Mouse (Mus musculus) megakaryocyte, adult 5-6 weeks (primary cell): Measurements from ENCODE around the gene Tom1l2. TPM values are rescaled to one million over a fixed set of nuclear protein-coding genes. Genes with fewer than 3 reads are reported as not detected.

Source experiments
- ATAC-seq: 2 replicates; pipeline ENCODE4 v1.8.0; 2016; ENCODE audit warnings: mild to moderate bottlenecking, inconsistent platforms; ENCODE audit not compliant: poor library complexity, severe bottlenecking
- total RNA-seq, 2 experiments: library from RNA; stranded (forward) in 1 of 2; stranded (reverse) in 1 of 2; fragments of 153-499, 151-499 nt in 1 of 2; fragments of 221-1000, 200-1000 nt in 1 of 2; gene quantifications; 2 replicates each; pipeline versions ENCODE4 v1.2.3 to v1.2.4; 2015 to 2017

Tom1l2 gene
- total RNA-seq, 2 experiments from 2014 or later = 4.3 to 6.0 TPM

DNA sequence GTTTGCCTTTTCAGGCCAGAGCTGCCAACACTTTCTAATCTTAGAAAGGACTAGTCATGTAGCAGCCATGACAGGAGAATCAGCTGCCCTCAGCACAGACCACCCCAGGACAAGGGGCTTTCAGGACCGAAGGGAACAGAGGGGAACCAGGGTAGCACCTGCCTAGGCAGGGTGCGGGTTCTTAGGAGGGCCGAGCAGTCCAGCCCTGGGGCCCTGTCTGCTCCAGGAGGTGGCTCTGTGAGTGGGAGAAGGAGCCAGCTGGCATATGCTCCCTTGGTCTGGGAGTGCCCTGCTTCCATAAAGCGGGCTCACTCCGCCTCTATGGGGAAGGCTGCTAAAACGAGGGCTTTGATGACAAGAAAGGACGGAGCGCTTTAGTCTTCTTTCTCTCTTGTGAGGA, 119.5 kb downstream of the Tom1l2 start:
- no peak for ATAC-seq

DNA sequence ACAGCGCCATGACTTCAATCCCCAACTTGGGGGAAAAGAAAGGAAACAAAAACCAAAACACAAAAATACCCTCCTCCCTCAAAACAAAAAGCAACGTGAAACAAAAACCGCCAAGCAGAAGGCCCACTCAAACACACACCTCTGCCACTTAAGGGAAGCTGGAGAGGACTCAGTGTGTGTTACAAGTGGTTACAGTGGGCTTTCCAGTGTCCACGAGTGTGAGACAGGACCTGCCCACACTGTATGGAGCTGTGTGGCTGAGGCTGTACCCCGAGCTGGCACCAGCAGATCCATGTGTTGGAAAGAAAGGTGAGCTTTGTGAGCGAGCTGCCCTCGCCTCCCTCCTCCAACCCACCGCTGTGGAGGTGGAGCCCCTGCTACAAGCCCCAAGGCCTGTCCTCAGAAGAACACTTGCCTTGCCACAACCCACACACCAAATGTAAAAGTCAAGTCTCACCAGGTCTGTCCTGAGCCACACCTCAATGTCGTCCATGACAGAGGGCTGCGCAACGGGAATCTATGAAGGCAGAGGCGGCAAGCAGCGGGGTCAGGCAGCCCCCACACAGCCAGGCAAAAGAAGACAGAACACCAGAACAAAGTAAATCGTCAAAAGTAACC, 120.2 kb downstream of the Tom1l2 start:
- no peak for ATAC-seq

DNA sequence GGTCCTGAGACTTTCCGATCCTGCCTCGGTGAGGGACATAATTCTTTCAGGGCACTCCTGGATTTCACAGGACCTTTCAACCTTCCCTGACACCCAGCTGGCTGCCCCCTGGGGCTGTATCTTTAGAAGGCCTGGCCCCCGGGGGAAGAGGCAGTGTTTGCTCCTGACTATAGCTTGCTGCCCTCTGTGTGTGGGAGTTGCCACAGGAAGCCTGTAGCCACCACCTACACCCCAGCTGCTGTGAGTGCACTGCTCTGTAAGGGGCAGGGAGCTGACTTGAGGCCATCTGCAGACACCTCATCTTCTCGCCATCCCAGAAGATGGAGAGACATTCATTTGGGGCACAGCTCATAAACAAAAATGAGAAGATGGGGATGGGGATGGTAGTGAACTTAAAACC, 120.8 kb downstream of the Tom1l2 start:
- ATAC-seq = no peak

DNA sequence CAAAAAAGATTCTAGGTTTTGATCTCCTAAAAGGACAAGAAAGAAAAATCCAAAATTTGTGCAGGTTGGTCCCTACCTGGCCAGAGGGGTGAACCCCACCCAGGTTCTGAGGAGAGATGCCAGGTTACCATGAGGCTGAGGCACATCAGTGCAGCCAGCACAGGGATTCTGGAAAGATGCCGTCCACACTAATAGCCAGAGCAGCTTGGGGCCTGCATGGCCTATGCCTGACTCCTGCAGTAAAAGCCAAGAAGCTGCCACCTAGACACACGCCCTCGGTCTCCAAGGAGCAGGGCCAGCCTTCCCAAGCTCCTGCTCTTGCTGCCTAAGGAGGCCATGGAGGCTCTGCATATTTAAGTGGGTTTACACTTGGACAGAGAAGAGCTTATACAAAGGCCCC, 121.4 kb downstream of the Tom1l2 start:
- no peak for ATAC-seq

DNA sequence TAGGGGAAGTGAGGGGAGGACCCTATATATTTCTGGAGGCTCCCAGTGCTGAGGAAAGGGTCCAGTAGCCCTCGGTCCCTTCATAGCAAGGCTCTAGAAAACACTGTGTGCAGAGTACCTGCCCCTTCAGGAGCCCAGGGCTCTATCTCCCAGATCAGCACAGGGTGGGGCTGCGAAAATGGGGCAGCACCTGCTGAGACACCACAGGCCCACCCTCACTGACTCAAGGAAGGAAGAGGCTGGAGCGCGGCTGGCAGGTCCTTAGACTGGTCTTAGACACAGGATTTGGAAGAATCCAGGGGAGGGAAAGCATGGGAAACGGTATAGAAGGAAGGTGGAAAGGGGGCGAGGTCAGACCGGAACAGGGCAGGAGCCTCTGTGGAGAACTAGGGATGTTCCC, 122.2 kb downstream of the Tom1l2 start:
- ATAC-seq = no peak

DNA sequence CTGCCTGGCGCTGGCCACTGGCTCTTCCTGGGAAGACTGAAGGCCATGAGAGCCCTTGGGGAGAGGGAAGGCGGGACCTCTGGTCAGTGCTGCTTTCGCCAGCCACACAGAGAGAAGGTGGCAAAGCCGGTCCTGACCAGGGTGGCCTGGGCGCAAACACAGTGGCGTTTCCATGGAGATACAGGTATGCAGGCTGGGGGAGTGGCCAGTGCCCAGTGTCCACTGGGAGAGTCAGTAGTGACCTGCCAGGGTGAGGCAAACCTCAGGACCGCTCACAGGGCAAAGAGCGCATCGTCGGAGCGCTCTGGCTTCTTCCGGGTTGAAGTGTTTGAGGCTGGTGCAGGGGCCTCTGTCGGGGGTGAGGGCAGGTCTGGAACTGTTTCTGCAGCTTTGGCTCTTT, 122.9 kb downstream of the Tom1l2 start:
- no peak for ATAC-seq

DNA sequence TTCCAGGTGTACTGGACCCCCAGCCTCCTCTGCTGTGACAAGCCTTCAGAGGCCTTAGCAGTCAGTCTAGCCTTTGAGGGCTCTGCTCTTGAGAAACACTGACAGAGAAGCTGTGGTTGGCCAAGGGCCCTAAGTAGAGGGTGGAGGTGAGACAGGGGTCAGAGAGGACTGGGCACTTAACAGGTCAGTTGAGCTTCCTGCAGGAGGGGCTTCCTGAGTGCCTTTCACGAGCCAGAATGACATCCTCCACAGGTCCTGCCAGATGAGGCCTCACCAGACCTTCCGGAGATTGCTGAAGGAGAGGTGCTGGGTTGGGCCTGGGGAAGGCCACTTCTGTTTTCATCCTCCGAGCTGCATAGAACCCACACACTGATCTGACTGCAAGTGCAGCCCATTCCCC, 124.2 kb downstream of the Tom1l2 start:
- no peak for ATAC-seq

DNA sequence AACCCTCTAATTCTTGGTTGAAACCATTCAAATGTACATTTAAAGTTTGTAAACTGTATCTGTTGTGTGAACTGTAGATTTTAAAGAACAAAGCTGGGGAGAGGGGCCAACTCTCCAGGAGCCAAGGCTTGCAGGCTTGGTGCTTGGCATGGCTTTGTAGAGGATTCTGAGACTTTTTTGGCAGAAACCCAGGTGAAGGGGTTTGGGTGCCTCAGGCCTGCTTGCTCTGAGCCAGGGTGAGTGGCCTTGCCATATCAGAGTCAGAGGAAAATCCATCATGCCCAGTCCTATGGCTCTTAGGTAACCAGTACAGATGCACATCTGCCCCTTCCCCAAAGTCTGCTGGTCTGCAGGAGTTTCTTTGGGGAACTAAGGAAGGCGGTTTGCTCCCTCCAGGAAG, 126.8 kb downstream of the Tom1l2 start:
- ATAC-seq = no peak

DNA sequence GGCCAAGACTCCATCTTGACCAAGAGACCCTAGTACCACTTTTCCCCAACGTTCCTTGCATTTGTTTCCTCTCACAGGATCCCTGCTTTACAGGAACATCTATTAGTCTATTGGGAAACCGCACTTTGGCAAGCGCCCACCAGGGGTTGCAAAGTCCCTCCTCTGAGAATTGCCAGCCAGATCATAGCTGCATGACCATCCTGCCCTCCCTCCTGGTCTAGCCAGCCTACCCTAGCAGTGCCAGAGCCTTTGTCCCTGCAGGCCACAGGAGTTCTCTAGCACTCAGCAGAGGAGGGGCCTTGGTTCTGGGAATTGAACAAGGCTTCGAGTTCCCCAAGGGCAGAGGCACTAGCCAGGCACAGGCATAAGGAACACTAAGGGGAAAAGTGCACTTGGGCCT, 128.0 kb downstream of the Tom1l2 start:
- ATAC-seq = no peak

DNA sequence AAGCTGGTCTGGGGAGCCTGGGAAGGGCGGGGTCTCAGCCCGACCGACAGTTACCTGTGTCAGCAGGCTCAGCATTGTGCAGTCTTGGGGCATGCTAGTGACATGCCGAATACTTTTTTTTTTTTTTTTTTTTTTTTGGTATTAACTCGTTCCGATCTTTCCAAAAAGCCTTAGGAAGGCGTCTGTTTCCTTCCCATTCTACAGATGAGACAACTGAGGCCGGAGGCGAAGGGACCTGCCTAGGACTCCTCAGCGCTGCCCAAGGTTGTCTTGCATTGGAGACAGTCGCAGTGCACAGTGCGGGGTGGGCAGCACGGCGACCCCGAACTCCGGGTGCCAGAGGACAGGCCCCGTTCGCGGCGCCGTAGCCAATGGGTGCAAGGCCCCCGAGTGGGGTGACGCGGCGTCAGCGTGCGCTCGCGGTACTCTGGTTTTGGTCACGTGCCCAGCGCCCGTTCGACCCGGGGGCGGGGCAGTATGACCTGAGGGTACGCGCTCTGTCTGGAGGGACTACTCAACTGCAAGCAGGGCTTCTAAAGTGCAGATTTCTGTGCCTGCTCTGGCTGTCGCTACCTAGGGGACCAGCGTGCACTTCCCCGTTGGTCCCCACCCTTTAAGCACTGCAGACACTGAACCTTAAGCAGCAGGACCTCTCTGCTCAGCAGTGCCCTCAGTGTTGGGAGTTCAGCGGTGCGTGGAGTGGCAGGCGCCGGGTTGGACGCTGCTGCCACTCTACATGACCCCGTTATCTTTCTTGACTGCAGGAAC, 130.1 kb downstream of the Tom1l2 start, which contains the start of gene Srebf1:
TSS of gene Srebf1 (minus strand) at position 113 of the 768 bp plus-strand sequence.
- peak; percentile 78 for ATAC-seq

DNA sequence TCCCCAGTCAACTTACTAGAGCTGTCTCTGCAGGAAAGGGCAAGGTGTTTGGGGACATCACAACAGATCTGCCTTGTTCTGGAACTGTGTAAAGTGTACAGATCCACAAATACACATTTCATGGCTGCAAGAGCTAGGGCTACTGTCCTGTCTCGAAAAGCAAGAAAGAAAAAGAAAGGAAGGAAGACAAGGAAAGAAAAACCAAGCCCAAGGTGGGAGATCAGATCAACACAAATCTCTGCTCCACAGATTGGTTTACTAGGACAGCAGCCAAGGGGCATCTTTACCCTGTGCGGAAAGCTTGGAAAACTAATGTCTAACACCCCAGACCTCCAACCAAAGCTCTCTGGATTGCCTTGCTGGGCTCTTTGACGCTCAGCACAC, 130.6 kb downstream of the Tom1l2 start:
- ATAC-seq = no peak

DNA sequence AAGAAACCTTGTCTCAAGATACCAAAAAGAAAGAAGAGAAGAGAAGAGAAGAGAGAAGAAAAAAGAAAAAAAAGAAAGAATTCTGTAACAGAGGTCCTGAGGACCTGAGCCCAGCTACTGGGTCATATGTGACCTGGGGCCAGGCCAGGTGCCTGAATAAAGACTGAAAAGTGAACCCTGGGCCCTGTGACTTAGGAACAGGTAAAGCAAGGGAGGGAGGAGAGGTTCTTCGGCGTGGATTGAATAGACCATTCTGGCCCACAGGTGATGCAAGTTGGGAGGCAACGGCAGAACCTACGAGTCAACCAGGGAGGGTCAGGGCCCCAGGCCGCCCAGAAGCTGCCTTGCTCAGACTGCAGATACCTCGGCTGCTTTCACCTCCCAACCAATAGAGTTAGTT, 131.3 kb downstream of the Tom1l2 start:
- no peak for ATAC-seq

DNA sequence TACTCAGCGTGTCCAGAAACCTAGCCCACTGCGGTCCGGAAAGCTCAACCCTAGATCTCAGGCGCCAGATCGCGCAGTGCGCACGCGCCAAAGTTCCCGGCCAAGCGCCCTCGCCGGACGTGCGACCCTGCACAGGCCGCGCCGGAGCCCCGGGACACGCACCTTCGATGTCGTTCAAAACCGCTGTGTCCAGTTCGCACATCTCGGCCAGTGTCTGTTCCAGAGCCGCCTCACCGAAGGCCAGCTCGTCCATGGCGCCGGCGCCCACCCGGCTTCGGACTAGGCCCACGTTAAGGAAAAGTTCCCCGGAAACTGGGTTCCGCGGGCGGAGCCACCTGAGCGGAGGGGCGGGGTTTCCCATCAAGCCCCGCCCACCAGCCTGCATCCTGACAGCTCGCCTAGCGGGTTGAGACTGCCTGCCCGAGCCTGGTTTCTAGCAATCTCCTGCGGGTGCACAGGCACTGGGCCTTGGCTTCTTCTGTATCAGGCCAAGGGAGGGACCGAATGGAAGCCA, 132.4 kb downstream of the Tom1l2 start:
- peak; percentile 79 for ATAC-seq

DNA sequence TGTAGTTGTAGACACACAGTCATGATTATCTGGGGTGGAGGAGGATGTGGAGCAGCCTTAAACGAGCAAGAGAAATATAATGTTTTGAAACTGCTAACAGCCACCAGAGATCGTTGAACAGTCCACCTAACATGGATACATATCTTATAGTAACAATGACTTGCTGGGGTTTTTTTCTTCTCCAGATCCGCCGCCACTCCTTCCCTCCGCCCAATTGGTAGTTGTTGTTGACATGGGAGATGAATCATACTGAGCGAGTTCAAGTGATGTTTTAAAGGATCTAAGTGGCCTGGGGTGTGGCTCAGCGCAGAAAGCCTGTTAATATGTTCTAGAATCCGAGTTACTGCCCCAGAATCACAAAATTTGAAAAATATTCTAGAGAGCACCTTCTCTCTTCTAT, 133.1 kb downstream of the Tom1l2 start:
- no peak for ATAC-seq

DNA sequence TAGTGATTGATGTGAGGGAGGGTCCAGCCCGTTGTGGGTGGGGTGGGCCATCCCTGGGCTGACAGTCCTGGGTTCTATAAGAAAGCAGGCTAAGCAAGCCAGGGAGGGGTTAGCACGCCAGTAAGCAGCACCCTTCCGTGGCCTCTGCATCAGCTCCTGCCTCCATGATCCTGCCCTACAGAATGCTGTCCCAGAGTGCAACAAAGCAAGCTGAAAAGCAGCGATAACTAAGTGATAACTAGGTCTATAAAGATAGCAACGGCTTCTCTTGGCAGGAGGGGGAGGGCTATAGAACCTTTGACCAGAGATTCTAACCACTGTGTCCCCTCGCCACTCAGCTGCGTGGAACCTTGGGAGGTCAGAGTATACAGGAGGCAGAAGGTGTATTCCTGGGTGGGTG, 135.2 kb downstream of the Tom1l2 start:
- no peak for ATAC-seq

DNA sequence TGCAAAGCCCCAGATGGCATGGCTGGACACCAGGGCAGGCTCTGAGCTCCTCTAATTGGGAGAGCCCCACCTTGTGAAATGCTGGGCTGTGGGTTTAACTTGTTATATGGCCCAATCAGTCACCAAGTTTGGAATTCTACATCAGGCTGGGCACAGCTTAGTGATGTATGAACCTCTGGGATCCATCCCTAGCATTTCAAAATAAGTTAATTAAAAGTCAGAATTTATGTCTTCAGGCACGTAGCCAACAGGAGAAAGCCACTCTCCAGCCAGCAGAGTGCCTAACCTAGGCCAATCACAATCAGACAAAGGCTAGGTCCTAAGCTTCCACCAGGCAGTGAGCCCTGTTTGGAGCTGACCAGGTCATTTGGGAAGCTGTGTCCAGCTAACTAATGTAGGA, 136.0 kb downstream of the Tom1l2 start:
- ATAC-seq = no peak

DNA sequence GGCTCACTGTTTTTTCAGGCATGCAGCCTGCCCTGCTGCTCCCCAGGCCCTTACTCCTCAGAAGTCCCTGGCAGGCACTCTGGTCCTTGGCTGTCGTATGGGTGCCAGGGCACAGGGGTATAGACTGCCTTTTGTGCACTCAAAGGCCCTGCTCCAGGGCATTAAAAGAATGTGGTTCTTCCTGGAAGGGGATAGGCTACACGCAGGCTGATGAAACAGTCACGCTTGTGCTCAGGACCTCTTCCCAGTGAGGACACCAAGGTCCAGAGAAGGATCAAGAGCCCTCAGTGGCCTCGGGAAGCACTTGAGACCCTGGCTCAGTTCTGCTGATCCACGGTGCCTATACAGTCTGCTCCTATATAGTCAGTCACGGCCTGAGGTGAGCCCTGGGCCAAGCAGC, 139.4 kb downstream of the Tom1l2 start:
- no peak for ATAC-seq

DNA sequence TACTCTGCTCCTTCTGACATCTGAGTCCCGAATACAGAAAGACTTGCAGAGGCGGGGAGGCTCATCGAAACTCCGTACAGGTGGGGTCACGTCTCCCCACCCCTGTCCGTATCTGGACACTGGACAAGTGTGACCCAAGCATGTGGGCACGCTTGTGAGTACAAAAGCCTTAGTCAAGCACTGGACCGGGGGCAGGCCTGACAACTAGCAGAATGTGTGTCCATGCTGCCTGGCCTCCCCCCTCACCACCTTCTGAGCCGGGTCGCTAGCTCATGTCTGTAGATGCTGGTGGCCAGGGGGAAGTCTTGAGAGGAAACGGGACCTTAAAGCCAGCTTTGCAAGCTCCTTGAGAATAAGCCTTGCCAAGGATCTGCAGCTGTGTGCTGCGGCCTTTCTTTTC, 140.9 kb downstream of the Tom1l2 start:
- no peak for ATAC-seq

DNA sequence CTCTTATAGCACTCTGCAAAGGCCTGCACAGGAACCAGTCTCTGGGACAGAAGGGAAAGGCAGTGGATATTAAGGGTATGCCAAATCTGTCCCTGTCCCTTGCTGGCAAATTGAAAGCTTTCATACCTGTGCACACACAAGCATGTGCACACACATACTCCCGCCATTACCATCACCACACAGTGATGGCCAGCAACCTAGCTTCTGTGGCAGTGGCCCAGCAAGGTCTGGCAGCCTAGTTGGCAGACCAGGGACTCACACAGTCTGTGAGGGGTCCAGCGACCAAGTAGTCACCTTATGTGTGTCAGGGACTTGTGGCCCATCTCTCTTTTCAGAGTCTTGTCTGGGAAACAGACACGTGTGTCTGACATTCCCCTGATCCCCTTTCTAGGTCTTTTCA, 141.6 kb downstream of the Tom1l2 start:
- no peak for ATAC-seq

DNA sequence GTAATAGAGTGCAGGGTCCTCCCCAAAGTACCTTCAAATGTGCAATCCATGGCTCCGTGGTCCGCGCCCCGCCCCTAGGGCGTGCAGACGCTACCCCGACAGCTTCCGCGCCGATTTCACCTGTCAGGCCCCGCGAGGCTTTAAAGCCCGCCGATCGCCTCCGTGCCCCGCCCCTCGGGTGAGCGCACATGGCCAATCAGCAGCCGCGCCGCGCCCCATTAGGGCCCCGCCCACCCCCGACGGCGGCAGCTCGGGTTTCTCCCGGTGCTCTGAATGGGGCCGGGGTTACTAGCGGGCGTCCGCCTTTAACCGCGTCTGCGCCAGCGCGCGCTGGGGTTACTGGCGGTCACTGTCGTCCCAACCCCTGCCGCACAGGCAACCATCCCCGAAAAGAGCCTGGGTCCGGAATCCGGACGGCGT, 142.4 kb downstream of the Tom1l2 start:
- ATAC-seq = peak; percentile 96

DNA sequence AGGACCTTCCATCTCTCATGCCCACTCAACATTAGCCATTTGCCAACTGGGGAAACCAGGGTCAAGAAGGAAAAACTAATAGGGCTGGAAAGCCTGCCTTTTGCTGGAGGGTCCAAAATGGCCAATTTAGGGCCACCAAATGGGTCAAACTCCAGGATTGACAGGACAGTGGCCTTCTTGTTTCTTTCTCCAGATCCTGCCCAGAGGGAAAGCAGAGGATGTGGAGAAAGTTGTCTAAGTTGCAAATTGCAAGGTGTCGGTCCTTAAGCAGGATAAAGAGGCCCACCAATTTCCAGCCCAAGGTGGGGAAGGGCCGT, 142.8 kb downstream of the Tom1l2 start:
- ATAC-seq = no peak

DNA sequence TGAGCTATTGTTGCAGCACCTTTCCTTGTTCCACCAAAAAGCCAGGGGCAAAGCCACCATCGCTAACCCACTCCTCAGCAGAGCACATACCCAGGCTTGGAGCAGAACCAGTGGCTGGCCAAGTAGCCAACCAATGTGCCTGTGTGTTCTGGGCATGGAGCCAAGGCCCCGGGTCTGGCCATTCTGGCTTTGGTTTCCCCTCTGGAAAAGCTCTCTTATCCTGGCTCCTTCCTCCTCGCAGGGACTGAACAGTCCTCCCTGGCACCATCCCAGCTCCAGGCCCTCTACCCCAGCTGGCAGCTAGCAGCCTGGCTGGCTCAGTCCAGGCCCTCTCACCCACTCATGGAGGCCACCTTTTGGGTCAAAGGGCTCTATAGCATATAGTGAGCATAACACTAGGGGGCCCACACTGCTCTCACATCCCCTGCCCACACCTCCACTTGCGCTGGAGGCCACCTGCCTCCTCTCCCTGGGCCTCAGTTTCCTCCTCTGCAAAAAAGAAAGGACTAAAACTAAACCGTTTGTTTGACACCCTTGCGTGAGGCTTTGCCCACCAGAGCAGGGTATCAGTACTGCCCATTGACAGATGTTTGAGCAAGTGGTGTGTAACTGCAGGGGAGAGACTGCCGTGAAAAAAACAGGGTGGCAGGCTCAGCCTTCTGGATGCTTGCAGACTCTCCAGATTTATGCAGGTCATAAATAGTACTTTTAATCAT, 143.3 kb downstream of the Tom1l2 start:
- no peak for ATAC-seq
